Mouse (Mus musculus): ENCODE measurements around the gene Celsr1. TPM values are rescaled to one million over a fixed set of nuclear protein-coding genes. Genes with fewer than 3 reads are reported as not detected.

Celsr1 gene
- total RNA-seq, 2 experiments from 2014 or later, result 3.1 to 3.9 TPM

DNA sequence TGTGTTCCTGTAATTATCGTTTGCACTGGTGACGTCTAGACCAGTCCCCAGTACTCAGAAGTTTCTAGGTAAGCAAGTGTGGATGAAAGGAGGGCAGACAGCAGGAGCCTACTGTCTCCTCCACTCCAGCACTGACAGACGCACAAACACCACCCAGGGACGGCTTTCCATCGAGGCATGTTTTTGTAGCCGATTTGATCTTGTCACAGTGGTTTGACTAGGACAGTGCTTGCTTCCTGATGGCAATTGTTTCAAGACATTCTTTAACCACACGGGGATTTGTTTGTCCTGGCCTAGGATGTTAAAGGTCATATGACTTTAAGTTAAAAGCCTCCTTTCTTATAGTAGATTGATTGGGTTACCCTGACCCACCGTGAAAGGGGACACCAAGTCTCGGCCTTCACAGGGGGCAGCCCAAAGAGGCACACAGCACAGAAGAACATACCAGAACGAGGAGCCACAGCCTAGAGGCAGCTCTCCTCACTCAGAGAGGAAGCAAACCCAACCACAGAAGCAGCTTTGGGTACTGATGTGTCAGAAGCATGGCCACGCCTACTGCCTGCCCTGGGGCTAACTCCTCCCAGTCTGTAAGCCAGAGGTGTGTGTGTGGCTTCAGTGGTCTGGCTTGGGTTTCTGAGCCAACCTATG is 51.7 kb downstream of the Celsr1 start:
- intact Hi-C loops (cut with DNase I), result no loop called here
- no peak for DNase-seq (ENCODE audit: low spot score in 2 of 2)

DNA sequence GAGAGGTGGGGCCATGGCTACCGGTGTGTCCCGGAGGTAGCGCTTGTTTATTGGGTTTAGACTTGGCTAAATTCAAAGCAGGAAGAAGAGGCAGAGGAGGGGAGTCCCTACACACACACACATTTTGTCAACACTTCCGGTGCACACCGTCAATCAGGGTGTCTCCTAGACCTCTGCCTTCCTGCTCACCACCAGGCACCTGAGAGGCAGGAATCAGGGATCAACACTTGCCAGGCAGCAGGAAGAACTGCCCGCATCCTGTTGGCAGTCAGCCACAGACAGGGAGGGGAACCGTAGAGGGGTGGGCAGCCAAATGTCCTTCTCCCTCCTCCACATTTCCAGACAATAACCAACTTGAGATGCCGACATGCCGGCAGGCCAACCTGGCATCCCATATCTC is 56.5 kb downstream of the Celsr1 start:
- intact Hi-C loops (cut with DNase I), result no loop called here

DNA sequence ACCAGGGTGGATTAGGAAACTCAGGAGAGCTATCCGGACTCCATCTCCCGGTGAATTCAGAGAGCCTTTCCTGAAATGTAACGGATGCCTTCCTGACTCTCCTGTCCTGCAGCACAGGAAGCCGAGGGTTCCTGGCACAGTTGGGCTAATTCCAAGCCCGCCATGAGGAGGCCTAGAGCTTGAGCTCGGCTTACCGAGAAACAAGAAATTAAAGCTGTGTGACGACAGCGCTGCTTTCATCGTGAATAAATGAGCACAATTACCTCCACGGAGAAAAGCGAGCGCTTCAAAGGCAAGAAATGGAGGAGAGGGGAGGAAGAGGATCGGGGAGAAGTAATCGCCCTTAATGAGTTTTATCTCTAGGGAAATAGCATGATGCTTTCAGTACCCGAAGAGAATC is 57.8 kb downstream of the Celsr1 start:
- intact Hi-C loops (cut with DNase I), result no loop called here
- no peak for DNase-seq (ENCODE audit: low spot score in 2 of 2)

More for the DNA sequence above, 56.5 kb downstream of the Celsr1 start:
- no peak for DNase-seq (ENCODE audit: low spot score in 2 of 2)

DNA sequence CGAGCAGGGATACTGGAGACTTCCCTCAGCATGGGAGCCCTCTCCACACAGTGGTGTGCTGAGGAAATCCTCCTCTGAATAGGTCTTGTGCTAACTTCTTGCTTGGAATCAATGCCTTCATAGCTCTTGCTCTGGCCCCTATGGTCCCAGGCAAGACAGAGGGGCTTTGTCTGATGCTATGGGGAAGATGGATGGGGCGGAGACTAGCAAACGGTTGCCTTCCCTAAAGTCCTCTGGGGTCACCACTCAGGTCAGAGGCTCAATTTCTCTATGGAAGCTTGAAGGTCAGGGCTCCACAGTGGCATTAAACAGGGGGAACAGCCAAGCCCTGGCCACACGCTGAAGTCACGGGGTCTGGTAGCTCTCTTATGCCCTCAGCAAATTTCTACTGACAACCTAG is 62.0 kb downstream of the Celsr1 start:
- DNase-seq (ENCODE audit: low spot score in 2 of 2), result no peak
- intact Hi-C loops (cut with DNase I), result no loop called here

DNA sequence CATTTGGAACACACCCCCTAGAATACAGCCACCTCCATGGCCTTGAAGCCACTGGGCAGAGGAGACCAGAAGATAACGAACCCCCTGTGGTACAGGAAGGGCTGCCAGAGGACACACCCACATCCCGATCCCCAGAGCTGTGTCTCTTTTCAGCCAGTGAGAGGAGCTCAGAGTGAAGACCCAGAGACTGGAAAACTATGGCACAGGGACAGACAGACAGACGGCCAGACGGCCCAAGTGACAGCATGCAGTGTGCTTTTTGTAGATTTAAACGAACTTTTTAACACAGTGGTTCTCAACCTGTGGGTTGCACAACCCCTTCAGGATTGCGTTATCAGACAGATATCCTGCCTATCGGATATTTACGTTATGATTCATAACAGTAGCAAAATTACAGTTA is 63.1 kb downstream of the Celsr1 start:
- intact Hi-C loops (cut with DNase I), result no loop called here
- DNase-seq (ENCODE audit: low spot score in 2 of 2), result no peak

DNA sequence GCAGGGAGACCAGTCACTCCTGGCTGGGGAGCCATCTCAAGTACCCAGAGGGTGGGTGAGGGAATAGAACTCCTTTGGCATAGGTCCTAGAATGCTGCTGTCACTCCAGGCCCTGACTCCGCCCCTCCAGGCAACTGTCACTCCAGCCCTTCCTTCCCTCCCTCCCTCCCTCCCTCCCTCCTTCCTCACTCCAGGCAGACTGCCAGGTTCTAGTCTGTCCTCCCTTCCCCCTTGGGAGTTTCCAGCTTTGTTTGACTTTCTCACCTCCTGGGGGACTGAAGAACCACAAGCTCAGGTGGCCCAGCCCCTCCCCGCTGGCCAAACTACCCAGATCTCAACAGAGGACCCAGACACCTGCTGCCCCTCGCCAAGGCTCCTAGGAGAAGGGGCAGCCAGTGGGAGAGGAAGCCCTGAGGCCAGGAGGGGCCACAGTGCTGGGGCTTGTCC is 63.8 kb downstream of the Celsr1 start:
- intact Hi-C loops (cut with DNase I), result no loop called here
- peak in 1 of 2 experiments; percentile 7 for DNase-seq (ENCODE audit: low spot score in 2 of 2)

DNA sequence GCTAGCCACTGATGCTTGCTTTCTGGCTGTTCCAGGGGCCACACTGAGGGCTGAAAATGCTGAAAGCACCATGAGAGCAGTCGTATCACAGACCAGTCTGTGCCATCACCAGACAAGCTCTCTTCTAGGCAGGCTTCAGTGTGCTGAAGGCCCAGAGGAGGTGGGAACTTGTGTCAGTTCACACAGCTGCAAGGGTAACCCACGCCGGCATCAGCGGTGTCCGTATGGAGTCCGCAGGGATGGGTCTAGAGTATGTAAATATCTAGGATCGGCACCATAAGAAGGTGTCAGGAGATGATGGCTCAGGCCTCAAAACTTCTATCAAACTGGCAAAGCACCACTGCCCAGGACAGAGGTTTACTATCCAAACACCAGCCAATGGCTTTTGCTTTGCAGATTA is 64.3 kb downstream of the Celsr1 start:
- intact Hi-C loops (cut with DNase I), result no loop called here
- no peak for DNase-seq (ENCODE audit: low spot score in 2 of 2)

DNA sequence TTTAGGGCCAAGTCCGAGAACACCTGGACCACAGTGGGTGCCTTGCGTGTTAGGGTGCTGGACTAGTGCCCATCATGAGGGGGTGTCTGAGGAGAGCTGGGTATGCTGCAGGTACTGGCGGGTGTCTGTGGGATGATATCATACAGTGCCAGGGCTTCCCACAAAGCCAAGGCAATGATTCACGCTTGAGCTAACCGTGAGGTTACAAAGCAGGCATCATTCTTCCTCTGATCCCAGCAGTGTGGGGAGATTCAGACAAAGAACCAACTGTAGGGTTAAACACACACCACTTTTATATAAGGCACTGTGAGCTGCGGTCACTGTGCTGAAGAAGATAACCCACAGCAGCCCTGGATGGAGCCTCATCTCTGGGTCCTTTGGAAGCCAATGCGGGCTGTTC is 67.5 kb downstream of the Celsr1 start:
- intact Hi-C loops (cut with DNase I), result no loop called here
- peak in 1 of 2 experiments; percentile 6 for DNase-seq (ENCODE audit: low spot score in 2 of 2)

DNA sequence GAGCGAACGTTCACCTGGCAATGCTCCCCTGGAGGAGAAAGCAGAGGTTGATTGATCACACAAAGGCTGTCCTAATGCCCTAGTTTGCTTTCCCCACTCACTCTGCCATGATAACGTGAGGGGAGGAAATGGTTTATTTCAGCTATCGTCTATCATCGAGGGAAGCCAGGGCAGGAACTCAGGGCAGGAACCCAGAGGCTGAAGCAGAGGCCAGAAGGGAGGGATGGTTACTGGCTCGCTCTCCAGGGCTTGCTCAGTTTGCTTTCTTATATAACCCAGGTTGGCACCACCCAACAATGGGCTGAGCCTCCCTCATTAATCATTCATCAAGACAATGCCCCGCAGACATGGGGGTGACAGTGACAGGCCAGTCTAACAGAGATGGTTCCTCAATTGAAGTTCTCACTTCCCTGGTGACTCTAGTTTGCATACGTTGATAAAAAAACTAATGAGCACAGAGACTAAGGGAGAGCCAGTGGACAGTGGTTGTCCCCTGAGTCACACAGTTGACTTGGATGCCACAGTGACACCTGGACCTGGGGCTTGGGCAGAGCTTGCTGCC is 70.2 kb downstream of the Celsr1 start:
- intact Hi-C loops (cut with DNase I), result no loop called here
- DNase-seq (ENCODE audit: low spot score in 2 of 2), result no peak

DNA sequence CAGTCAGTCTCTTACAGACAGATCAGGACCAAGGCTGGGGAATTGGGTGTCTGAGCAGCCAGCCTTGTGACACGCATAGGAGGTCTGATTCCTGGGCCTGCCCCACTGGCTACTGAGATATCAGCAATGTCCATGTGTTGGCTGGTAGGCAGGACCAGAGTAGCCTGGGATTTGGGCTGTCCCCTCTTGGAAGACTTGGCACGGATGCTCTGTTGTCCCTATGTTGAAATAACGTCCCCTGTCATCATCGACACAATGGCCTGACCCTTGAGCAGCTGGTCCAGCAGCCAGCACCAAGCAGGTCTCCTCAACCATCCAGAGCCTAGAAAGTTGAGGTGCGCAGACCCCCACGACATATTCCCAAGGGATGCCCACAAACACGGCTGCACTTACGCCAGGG is 70.9 kb downstream of the Celsr1 start:
- no peak for DNase-seq (ENCODE audit: low spot score in 2 of 2)
- intact Hi-C loops (cut with DNase I), result no loop called here

DNA sequence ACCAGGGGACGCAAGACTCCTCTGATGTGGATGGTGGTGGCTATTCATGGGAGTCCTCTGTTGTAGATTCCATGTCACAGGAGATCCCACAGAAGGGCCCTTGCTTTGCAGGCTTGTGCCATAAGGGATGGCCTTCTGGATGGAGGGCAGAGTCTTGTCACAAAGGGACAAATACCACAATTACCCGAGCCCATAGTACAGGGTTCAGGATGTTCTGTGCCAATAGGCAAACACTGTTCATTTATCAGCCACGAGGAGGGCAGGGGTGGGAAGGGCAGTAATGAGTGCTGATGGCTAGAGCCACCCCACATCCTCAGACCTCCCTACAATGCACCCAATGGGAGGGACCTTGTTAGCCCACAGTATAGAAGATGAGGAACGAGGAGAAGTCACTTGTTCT is 71.9 kb downstream of the Celsr1 start:
- no peak for DNase-seq (ENCODE audit: low spot score in 2 of 2)
- intact Hi-C loops (cut with DNase I), result no loop called here

DNA sequence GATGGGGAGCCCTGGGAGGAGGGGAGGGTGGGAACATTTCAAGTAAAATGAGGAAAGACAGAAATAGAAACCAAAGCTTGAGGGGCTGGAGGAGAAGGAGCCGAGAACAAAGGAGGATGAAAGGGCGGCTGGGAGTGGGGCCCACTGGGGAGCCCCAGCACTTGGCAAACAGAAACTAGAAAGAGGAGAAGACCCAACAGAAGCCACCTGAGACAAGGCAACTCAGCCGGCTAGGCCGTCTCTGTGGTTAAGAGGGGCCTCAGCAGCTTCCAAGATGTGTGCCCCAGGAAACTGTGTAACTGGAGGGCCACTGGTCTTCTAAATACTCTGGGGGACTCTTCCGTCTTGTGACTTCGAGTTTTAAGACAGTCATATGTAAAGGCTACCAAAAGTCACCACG is 72.4 kb downstream of the Celsr1 start:
- no peak for DNase-seq (ENCODE audit: low spot score in 2 of 2)
- intact Hi-C loops (cut with DNase I), result no loop called here

DNA sequence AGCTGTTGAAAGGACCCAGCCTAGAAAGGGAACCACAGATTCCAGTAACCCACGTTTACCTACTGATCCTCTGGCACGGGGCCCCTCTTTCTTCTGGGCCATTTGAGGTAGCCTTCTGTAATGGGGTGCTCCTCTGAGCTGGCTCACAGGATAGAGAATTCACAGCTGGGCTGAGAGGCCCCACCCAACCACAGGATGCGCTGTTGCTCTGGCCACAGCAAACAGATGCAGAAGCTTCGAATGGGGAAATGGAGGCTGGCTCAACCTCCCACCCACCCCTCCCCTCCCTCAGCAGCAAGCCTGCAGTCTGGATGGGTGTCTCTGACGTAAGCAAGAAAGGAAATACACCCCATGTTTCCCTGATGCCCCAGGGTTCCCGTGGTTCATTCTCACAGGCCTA is 77.4 kb downstream of the Celsr1 start:
- DNase-seq (ENCODE audit: low spot score in 2 of 2), result no peak
- intact Hi-C loops (cut with DNase I), result no loop called here

DNA sequence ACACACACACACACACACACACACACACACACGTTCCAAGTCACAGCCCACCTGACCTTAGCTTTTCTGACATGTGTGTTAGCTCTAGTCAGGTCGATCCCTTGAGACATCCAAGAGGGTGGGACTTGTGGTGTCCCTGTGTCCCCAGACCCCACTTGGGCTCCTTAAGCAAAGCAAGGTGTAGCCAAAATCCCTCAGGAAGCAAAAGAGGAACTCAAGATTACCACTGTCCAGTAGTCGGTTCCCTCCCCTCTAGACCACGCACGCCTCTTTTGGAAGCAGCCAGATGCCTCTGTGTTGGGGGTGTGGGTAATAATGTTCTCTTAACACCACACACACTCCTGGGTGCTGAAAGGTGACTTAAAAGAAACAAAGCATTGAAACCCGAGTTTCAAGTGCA is 80.1 kb downstream of the Celsr1 start:
- DNase-seq (ENCODE audit: low spot score in 2 of 2), result no peak
- intact Hi-C loops (cut with DNase I), result no loop called here

DNA sequence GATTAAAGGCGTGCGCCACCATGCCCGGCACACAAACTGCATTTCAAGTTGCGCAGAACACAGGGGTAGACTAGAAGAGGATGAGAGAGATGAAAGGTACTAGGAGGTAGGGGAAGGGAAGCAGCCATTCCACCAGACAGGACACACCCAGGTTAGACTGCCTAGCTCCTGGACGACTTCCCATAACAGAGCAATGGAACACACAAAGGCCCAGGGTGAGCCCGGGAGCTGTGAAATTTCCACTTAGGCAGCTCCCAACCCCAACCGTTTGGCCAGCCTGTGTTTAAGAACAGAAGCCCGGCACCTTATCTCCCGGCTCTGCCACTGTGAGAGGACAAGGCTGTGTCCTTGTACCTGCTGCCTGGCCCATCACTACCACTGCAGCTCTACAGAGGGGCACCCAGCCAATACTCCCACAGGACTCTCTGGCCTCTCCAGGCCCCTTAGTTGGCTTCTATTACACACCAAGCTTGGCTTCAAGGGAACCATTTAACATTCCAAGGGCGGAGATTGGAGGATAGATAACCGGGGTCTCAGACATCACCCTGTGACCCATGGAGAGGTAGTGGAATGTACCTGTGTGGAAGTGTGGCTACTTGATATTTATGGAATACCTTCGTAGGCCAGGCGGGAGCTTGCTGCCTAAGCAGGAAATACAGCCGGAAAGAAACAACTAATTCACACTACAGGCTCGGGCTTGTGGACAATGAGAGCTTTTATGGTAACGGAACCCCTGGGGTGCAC is 84.0 kb downstream of the Celsr1 start:
- DNase-seq (ENCODE audit: low spot score in 2 of 2), result no peak
- intact Hi-C loops (cut with DNase I), result no loop called here

DNA sequence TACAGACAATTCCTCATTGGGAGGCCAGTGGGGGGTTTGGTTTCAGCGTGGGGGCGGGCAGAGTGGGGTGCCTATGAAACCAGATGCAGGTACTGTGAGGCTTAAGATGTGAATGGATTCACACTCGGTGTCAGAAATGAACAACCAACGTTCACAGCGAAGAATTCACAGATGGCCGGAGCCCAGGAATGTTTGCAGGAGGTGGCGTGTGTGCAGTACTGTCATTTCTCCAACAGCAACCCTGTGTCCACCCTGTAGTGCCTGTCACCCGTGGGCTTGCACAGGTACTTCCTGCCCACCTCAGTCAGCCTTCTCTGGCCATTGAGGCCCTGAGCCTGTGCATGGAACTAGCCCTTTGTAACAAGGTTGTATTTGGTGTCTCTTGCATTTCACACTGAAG is 85.6 kb downstream of the Celsr1 start:
- intact Hi-C loops (cut with DNase I), result no loop called here
- no peak for DNase-seq (ENCODE audit: low spot score in 2 of 2)

DNA sequence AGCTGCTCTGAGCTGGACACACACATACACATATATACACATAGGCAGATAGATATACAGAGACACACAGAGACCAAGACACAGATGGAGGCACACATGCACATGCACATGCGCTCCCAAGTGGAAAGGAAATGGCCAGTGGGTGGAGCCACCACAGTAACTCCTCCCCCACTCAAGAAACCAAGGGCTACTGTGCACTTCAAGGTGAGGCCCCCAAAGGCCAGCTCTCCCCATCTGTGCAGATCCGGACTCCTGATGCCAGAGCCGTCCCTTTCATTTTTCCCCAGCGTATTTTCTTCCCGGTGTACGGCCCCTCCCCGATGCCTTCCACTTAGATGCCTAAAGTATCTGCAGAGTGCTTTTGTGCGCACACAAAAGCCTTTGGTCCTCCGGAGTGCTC is 86.0 kb downstream of the Celsr1 start:
- intact Hi-C loops (cut with DNase I), result no loop called here

DNA sequence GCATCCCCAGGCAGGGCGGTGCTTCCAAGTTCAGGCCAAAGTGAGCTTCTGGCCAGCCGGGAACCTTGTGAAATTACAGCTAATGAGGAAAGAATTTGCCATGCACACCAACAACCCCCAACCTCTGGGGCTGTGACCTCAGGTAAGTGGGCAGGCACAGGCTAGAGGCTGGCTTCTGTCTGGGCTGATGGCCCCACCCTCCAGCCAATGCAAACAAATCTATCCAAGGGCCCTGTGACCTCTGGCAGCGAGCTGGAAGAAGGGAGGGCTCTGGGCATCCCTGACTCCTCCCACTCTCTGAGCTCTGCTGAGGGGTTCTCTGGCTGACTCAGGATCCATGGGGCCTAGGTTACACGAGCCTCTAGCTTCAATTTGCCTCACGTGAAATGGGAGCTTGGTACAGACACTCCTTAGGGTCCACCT is 97.9 kb downstream of the Celsr1 start:
- no peak for DNase-seq (ENCODE audit: low spot score in 2 of 2)
- intact Hi-C loops (cut with DNase I), result no loop called here

More for the DNA sequence above, 86.0 kb downstream of the Celsr1 start:
- no peak for DNase-seq (ENCODE audit: low spot score in 2 of 2)

DNA sequence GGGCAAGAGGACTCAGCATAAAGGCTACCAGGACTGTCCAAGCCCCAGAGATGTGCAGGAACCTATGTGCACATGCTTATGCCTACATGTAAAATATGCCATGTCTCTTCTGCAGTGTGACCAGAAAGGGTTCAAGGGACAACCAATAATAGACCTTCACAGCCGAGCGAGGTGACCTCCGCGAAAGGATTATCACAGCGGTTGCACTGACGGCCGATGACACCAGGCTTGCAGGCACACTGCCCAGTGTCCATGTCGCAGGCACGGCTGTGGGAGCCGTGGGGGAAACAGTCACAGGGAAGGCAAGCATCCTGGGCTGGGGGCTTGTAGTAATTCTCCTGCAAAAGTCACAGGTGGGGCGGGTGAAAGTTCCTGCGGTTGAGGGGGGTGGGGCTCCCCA is 105.4 kb downstream of the Celsr1 start:
- no peak for DNase-seq (ENCODE audit: low spot score in 2 of 2)
- intact Hi-C loops (cut with DNase I), result no loop called here

DNA sequence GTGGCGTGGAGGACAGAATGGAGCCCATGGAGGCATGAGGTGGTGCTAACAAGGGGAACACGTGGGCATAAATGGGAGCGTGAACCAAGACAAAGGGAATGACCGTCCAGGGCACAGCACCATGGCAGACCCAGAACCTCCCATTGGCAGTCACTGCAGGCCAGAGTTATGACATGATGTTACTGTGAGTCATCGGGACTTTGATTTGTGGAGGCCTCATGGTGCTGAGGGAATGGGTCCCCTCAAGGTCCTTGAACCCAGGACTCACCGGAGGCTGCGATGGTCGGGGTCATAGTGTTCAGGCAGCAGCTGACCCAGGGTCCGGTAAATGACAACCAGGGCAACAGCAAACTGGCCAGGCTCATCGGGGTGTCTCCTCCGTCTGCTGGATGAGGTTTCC is 111.7 kb downstream of the Celsr1 start:
- DNase-seq (ENCODE audit: low spot score in 2 of 2), result no peak
- intact Hi-C loops (cut with DNase I), result no loop called here

DNA sequence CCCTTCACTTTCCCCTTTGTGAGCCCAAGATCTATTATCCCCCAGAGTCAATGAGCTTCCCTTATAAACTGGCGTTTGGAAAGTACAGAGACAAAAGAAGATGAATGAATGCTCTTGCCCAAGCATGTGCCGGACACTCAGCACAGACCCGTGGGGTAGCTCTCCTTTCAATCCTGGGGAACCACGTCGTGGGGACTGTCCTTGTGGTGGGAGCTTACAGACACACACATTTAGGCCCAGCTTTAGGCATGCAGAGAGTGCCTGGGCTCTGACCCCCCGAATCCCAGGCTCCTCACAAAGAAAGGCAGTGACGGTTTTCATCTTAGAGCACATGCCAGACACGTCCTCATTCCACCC is 113.7 kb downstream of the Celsr1 start:
- intact Hi-C loops (cut with DNase I), result no loop called here
- DNase-seq (ENCODE audit: low spot score in 2 of 2), result no peak

Measured in left cerebral cortex, postnatal 25 days (tissue).